Mouse (Mus musculus) hindbrain, embryonic 11.5 days (tissue): Measurements from ENCODE around the gene Cnpy3. TPM values are rescaled to one million over a fixed set of nuclear protein-coding genes. Genes with fewer than 3 reads are reported as not detected.

ENCODE experiments used
- ATAC-seq: fragments of 200-750 bp; cut with Nextera tagmentation; 2 replicates; pipeline ENCODE4 v1.8.0; 2017; ENCODE audit warnings: mild to moderate bottlenecking, moderate TSS enrichment, moderate library complexity; ENCODE audit not compliant: low FRiP score
- DNase-seq: peaks from one replicate; pipeline ENCODE4 v3.0.0-alpha.2; 2015; ENCODE audit warnings: low spot score
- H3K27ac ChIP-seq: fragments of 300-500 bp; sonication (generic); 2 replicates; pipeline ENCODE4 v1.5.1; 2014; ENCODE audit warnings: mild to moderate bottlenecking, low read depth, low read length
- H3K27me3 ChIP-seq: fragments of 300-500 bp; sonication (generic); 2 replicates; pipeline ENCODE4 v1.6.1; 2014; ENCODE audit warnings: mild to moderate bottlenecking, low read length, moderate library complexity, mixed read lengths; ENCODE audit not compliant: control insufficient read depth, insufficient read depth
- H3K36me3 ChIP-seq: fragments of 300-500 bp; sonication (generic); 2 replicates; pipeline ENCODE4 v1.6.1; 2014; ENCODE audit warnings: mild to moderate bottlenecking, low read length, moderate library complexity, mixed read lengths; ENCODE audit not compliant: control insufficient read depth, insufficient read depth
- H3K4me1 ChIP-seq: fragments of 300-500 bp; sonication (generic); replicated peaks from 2 replicates; pipeline ENCODE4 v1.6.1; 2014; ENCODE audit warnings: low read length, mixed read lengths; ENCODE audit not compliant: control insufficient read depth, insufficient read depth
- H3K4me2 ChIP-seq: fragments of 300-500 bp; sonication (generic); replicated peaks from 2 replicates; pipeline ENCODE4 v1.6.1; 2014; ENCODE audit warnings: mild to moderate bottlenecking, low read depth, low read length
- H3K4me3 ChIP-seq: fragments of 300-500 bp; sonication (generic); 2 replicates; pipeline ENCODE4 v1.5.1; 2014; ENCODE audit warnings: low read depth, low read length
- H3K9ac ChIP-seq: fragments of 300-500 bp; sonication (generic); 2 replicates; pipeline ENCODE4 v1.6.1; 2014; ENCODE audit warnings: low read depth, low read length
- H3K9me3 ChIP-seq: fragments of 300-500 bp; sonication (generic); 2 replicates; pipeline ENCODE4 v1.6.1; 2016; ENCODE audit warnings: low read length; ENCODE audit not compliant: control insufficient read depth
- WGBS: fragments of 180-500 bp; shearing (Covaris S2); extraction: QIAGEN DNeasy Blood & Tissue Kit; methylation state at CpG from one replicate; pipeline ENCODE4 v1.1.7; 2014; 5-methylcytosine and 5-hydroxymethylcytosine counted together
- polyA plus RNA-seq: library from polyadenylated mRNA; unstranded; fragments of >200 nt; fragmentation: Nextera tagmentation; extraction: Ambion mirVana; gene quantifications from 2 replicates; pipeline ENCODE4 v1.2.1, GENCODE M21; 2014

Gene Cnpy3
- polyA plus RNA-seq, 1 experiment from 2014 or later, result 53.4 TPM

DNA sequence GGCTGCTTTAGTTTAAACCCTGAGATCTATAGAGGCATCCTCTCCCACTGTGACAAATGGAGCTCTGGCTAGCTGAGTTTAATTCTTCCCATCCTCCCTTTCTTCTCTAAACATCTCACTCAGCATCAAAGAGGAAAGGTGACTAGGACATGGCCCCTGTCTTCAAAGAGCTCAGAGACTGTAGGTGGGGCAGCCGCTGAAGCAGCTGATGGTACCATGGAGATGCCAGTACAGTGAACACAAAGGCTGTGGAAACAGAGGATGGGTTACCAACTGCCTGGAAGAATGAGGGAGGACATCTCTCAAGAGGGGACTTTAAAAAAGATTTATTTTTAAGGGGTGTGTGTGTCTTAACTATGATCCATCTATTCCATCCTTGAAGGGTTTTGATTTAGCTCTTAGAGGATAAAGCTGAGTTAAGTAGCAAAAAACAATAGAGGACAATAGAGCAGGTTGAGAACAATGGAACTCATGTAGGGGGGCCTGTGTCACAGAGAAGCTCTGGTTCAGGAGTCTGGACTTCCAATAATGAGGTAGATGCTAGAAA is 57.4 kb downstream of the Cnpy3 start:
- WGBS, result 79% methylated on average over 1 of the region's 1 CpGs
- Histone ChIP-seq H3K27ac (no peak overlapping the region), H3K9me3 (no peaks in the 10 kb centered on the region), H3K4me2 (no peak overlapping the region), H3K4me3 (no peak overlapping the region), H3K27me3 (no peaks in the 10 kb centered on the region), H3K4me1 (no peaks in the 10 kb centered on the region), H3K9ac (no peak overlapping the region), H3K36me3 (no peaks in the 10 kb centered on the region)
- ATAC-seq (no peak), DNase-seq (no peak)

DNA sequence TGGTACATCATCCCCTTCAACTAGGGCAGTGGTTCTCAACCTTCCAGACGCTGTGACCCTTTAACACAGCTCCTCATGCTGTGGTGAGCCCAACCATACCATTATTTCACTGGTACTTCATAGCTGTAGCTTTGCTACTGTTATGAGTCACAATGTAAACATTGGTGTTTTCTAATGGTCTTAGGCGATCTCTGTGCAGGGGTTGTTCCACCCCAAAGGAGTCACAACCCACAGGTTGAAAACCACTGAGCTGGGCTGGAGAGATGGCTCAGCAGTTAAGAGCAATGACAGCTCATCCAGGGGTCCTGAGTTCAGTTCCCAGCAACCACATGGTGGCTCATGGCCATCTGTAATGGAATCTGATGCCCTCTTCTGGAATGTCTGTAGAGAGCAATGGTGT is 60.6 kb downstream of the Cnpy3 start:
- DNase-seq (no peak), ATAC-seq (no peak)
- Histone ChIP-seq H3K4me2 (no peak overlapping the region), H3K4me1 (no peaks in the 10 kb centered on the region), H3K27me3 (no peaks in the 10 kb centered on the region), H3K9me3 (no peaks in the 10 kb centered on the region), H3K27ac (no peak overlapping the region), H3K9ac (no peak overlapping the region), H3K36me3 (peaks cover 1% of the 10 kb centered on the region; the same call in 1 of the 2 replicates), H3K4me3 (no peak overlapping the region)
- WGBS, result 91% methylated on average over 2 of the region's 2 CpGs

DNA sequence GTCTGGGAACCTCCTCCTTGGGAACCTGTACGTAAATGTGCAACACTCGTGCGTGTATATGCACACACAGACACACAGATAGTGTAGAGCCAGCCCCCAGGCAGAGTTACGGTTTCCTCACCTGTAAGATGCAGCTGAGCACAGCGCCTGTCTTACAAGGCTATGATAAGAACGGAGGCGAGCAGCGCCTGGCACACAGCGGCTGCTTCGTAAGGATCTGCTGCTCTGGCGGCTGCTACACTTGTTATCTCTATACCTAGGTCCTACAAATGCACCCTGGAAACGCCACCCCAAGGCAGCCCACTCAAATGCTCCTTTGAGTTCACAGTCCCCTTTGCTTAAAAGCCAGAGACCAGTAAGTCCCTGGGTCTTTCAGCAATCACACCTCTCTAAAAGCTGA is 61.3 kb downstream of the Cnpy3 start:
- Histone ChIP-seq H3K27me3 (no peaks in the 10 kb centered on the region), H3K4me3 (no peak overlapping the region), H3K4me1 (no peaks in the 10 kb centered on the region), H3K4me2 (no peak overlapping the region), H3K9ac (no peak overlapping the region), H3K36me3 (peaks cover 7% of the 10 kb centered on the region; the same call in 1 of the 2 replicates), H3K9me3 (no peaks in the 10 kb centered on the region), H3K27ac (no peak overlapping the region)
- DNase-seq (no peak), ATAC-seq (no peak)
- WGBS, result 95% methylated on average over 12 of the region's 12 CpGs

DNA sequence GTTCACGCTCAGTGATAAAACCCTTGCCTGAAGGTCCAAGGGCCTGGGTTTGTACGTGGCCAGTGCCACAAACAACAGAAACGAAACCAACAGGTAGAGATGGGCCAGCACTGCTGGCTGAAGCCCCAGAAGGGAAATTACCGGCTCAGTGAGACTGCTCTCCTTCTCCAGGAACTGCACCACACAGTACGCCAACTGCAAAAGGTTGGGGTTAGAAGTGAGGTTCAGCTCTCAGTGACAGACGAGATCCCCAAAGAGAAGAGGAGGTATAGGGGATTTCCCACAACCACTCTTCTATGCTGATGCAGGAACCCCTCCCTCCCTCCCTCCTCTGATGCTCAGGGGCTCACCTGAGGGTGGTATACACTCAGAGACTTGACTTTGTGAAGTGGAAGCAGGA is 66.1 kb downstream of the Cnpy3 start:
- no peaks in the 10 kb centered on the region for H3K9me3 ChIP-seq
- H3K4me2 ChIP-seq, result no peak overlapping the region
- H3K27me3 ChIP-seq, result no peaks in the 10 kb centered on the region
- peaks cover 19% of the 10 kb centered on the region for H3K36me3 ChIP-seq
- no peak overlapping the region for H3K4me3 ChIP-seq
- 0 out of 2 replicates have a peak, but pooled peaks cover 5% of the 10 kb centered on the region for H3K4me1 ChIP-seq
- 91% methylated on average over 6 of the region's 6 CpGs for WGBS
- no peak overlapping the region for H3K27ac ChIP-seq
- ATAC-seq (no peak), DNase-seq (no peak)
- no peak overlapping the region for H3K9ac ChIP-seq

Other genes with a start within 250 kb of the Cnpy3 start
- gene Cul9, start 205.8 kb downstream of the Cnpy3 start, polyA plus RNA-seq, result 4.7 and 4.8 TPM in 2 replicates
- gene Srf, start 196.0 kb downstream of the Cnpy3 start, polyA plus RNA-seq, result 5.1 and 8.2 TPM in 2 replicates
- gene Ptk7, start 122.7 kb downstream of the Cnpy3 start, polyA plus RNA-seq, result 16.0 and 21.5 TPM in 2 replicates
- 22.7 and 29.8 TPM in 2 replicates for gene Klc4, start 106.2 kb downstream of the Cnpy3 start, polyA plus RNA-seq
- gene Mrpl2, start 106.0 kb downstream of the Cnpy3 start, polyA plus RNA-seq, result 94.8 and 95.2 TPM in 2 replicates
- 25.9 and 30.5 TPM in 2 replicates for gene Cul7, start 101.9 kb downstream of the Cnpy3 start, polyA plus RNA-seq
- 57.9 and 58.4 TPM in 2 replicates for gene Rrp36, start 77.9 kb downstream of the Cnpy3 start, polyA plus RNA-seq
- gene Mea1, start 73.4 kb downstream of the Cnpy3 start, polyA plus RNA-seq, result 192 and 201 TPM in 2 replicates
- gene Klhdc3, start 71.3 kb downstream of the Cnpy3 start, polyA plus RNA-seq, result 101 and 122 TPM in 2 replicates
- gene Ppp2r5d, start 47.1 kb downstream of the Cnpy3 start, polyA plus RNA-seq, result 89.4 and 103 TPM in 2 replicates
- gene Pex6, start 40.8 kb downstream of the Cnpy3 start, polyA plus RNA-seq, result 12.5 and 14.6 TPM in 2 replicates
- gene Gnmt, start 23.0 kb downstream of the Cnpy3 start, polyA plus RNA-seq, result 0.40 and 0.48 TPM in 2 replicates
- 0.34 and 0.53 TPM in 2 replicates for gene Ptcra, start 11.5 kb upstream of the Cnpy3 start, polyA plus RNA-seq
- 48.4 and 49.2 TPM in 2 replicates for gene 2310039H08Rik, start 20.4 kb upstream of the Cnpy3 start, polyA plus RNA-seq
- gene Rpl7l1, start 30.5 kb upstream of the Cnpy3 start, polyA plus RNA-seq, result 149 and 155 TPM in 2 replicates
- gene Bicral, start 106.3 kb upstream of the Cnpy3 start, polyA plus RNA-seq, result 5.5 and 7.1 TPM in 2 replicates
- 74.1 and 84.3 TPM in 2 replicates for gene Tbcc, start 138.5 kb upstream of the Cnpy3 start, polyA plus RNA-seq
- gene Prph2, start 158.2 kb upstream of the Cnpy3 start, polyA plus RNA-seq, result not detected in 2 replicates